Mouse (Mus musculus) liver, embryonic 14.5 days (tissue): ENCODE measurements at regions not wholly inside any gene's neighbourhood (a gene's known extent, or its start where the extent isn't known, plus 50 kb on each side); places are given as distances from the start of the nearest gene placed in this dataset.
A peak's percentile ranks its signal among the peaks of the same experiment; 100 is the strongest.

Source experiments
- ATAC-seq: fragments of 200-750 bp; cut with Nextera tagmentation; 2 replicates; pipeline ENCODE4 v1.8.0; 2017; ENCODE audit warnings: moderate number of reproducible peaks, mild to moderate bottlenecking, moderate library complexity; ENCODE audit not compliant: insufficient read depth
- DNase-seq, 3 experiments: peaks; one replicate each; pipeline ENCODE4 v3.0.0-alpha.2; 2012 to 2013; ENCODE audit warnings: low read depth in 3 of 3, low spot score in 3 of 3
- H3K27ac ChIP-seq: fragments of 300-500 bp; sonication (generic); 2 replicates; pipeline ENCODE4 v1.5.1; 2014; ENCODE audit warnings: moderate library complexity, mild to moderate bottlenecking, control low read depth, inconsistent platforms
- H3K27me3 ChIP-seq: fragments of 300-500 bp; sonication (generic); 2 replicates; pipeline ENCODE4 v1.6.1; 2014; ENCODE audit warnings: mild to moderate bottlenecking, low read length, moderate library complexity; ENCODE audit not compliant: control insufficient read depth, insufficient read depth
- H3K36me3 ChIP-seq: fragments of 300-500 bp; sonication (generic); replicated peaks from 2 replicates; pipeline ENCODE4 v1.6.1; 2014; ENCODE audit warnings: low read depth; ENCODE audit not compliant: control insufficient read depth, insufficient read depth
- H3K4me1 ChIP-seq, 2 experiments: fragments of 200-500 bp in 1 of 2; fragments of 300-500 bp in 1 of 2; sonication (generic) in 1 of 2; replicated peaks; 2 replicates each; pipeline ENCODE4 v1.6.1; 2012 to 2014; ENCODE audit warnings: antibody characterized with exemption in 1 of 2, inconsistent platforms in 1 of 2, low read length in 1 of 2; ENCODE audit not compliant: control insufficient read depth in 2 of 2, insufficient read depth in 2 of 2
- H3K4me2 ChIP-seq: fragments of 300-500 bp; sonication (generic); 2 replicates; pipeline ENCODE4 v1.6.1; 2014; ENCODE audit warnings: low read depth, mild to moderate bottlenecking, control low read depth, moderate library complexity
- H3K4me3 ChIP-seq, 2 experiments: fragments of 200-500 bp in 1 of 2; fragments of 300-500 bp in 1 of 2; sonication (generic) in 1 of 2; 2 replicates each; pipeline ENCODE4 v1.5.1; 2012 to 2014; ENCODE audit warnings: low read depth in 2 of 2, low read length in 2 of 2, mild to moderate bottlenecking in 2 of 2, control low read depth in 1 of 2, inconsistent platforms in 1 of 2, moderate library complexity in 1 of 2; ENCODE audit not compliant: insufficient read depth in 1 of 2
- H3K9ac ChIP-seq: fragments of 300-500 bp; sonication (generic); replicated peaks from 2 replicates; pipeline ENCODE4 v1.6.1; 2014; ENCODE audit warnings: mild to moderate bottlenecking, control low read depth, moderate library complexity
- H3K9me3 ChIP-seq: fragments of 300-500 bp; sonication (generic); 2 replicates; pipeline ENCODE4 v1.6.1; 2016; ENCODE audit warnings: low read length, mixed read lengths; ENCODE audit not compliant: control insufficient read depth
- CTCF ChIP-seq: IDR thresholded peaks from 2 replicates; pipeline ENCODE4 v1.5.1; 2016; ENCODE audit warnings: antibody characterized with exemption, low read depth, control low read depth
- EP300 ChIP-seq: IDR thresholded peaks from 2 replicates; pipeline ENCODE4 v1.6.1; 2016; ENCODE audit warnings: antibody characterized with exemption, low read depth
- WGBS: fragments of 180-500 bp; shearing (Covaris S2); extraction: QIAGEN DNeasy Blood & Tissue Kit; methylation state at CpG from one replicate; pipeline ENCODE4 v1.1.7; 2014; ENCODE audit not compliant: insufficient replicate concordance; 5-methylcytosine and 5-hydroxymethylcytosine counted together

DNA sequence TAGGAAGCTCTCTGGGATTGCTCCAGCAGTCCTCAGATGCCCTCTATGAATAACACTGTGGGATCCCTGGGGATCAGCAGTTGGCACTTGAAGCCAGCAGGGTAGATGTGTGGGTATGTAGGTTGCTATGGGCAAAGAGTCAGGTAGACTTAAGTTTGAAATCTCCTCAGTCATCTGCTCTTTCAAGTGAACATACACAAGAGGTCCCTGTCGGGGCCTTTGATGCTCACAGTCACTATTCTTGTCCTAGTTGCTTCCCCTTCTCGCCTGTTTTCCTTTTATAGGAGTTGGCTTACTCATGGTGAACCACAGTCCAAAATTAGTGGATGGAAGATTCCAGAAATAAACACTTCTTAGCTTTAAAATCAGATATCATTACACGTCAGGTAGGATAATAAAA lies 92.2 kb upstream of the Bod1 start:
- no peak for DNase-seq
- ATAC-seq = no peak
- Histone ChIP-seq H3K9me3 (no peaks in the 10 kb centered on the region), H3K27me3 (no peaks in the 10 kb centered on the region; the same call in 1 of the 2 replicates), H3K27ac (no peak overlapping the region), H3K4me2 (no peak overlapping the region), H3K9ac (no peak overlapping the region), H3K4me1 (peaks cover 15 to 22% of the 10 kb centered on the region in 2 experiments), H3K36me3 (no peaks in the 10 kb centered on the region), H3K4me3 (no peak overlapping the region)
- WGBS = 39% methylated on average over 3 of the region's 3 CpGs
- no peak for TF ChIP-seq CTCF
- TF ChIP-seq EP300 = no peak

DNA sequence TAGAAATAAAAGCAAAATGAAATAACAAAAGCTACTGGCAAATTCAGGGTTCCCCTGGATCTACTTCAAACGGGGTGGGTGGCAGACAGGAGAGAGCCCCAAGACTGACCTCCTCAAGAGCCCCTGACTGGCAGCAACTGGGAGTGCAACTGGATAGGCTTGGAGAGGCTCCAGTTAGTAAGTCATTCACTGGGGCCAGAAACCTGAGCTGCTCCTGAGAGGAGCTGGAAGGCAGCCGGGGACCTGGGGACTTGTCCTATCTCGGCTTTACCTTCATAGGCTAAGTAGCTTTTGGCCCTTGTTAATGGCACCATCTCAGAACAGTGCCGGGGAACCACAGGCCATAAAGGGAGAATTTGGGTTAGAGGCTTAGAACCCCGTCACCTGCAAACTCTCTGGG lies 94.6 kb upstream of the Bod1 start:
- TF ChIP-seq CTCF (no peak), EP300 (no peak)
- ATAC-seq = no peak

DNA sequence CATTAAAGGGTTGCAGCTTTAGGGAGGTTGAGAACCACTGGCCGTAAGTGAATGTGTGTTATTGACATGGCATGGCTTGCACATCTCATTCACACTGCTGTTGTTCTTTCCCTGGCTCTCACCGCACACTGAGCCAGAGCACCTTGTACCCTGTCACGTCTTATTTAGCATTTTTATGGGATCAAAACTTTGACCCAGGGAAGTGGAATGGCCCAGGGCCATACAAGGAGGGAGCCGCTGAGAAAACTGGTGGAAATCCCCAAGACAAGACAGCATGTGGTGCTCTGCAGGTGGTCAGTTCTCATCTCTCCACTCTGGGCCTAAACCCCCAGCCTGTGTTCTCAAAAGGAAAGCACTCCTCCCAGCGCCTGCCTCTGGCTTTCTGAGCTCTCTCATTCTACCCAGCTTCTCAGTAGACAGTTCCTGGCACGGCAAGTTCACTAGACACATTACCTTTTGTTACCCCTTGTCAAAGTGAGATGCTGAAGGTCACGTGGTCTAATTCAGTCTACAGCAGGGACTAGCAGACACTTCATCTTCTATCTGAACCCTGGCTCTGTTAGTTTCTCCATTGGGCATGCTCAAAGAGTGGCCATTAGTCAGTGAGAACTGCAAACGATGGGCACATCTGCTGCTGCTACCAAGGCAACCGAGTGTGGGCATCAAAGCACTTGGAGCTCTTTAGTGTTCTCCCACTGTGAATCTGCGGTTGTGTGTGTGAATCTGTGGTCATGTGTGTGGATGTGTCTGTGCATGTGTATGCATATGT lies 96.2 kb upstream of the Bod1 start:
- no peak overlapping the region for H3K4me2 ChIP-seq
- H3K27ac ChIP-seq = peak overlapping the region; percentile 97
- no peak overlapping the region for H3K4me3 ChIP-seq
- peaks cover 48 to 51% of the 10 kb centered on the region in 2 experiments for H3K4me1 ChIP-seq
- no peaks in the 10 kb centered on the region for H3K36me3 ChIP-seq
- H3K9me3 ChIP-seq = no peaks in the 10 kb centered on the region
- H3K27me3 ChIP-seq = no peaks in the 10 kb centered on the region
- WGBS = 78% methylated on average over 10 of the region's 10 CpGs
- H3K9ac ChIP-seq = no peak overlapping the region; the same call in 1 of the 2 replicates
- ATAC-seq = no peak
- no peak for TF ChIP-seq CTCF
- DNase-seq = no peak

More for the DNA sequence above, 94.6 kb upstream of the Bod1 start:
- no peak for DNase-seq
- no peak overlapping the region for H3K4me3 ChIP-seq
- H3K4me2 ChIP-seq = no peak overlapping the region
- no peaks in the 10 kb centered on the region for H3K9me3 ChIP-seq
- no peaks in the 10 kb centered on the region for H3K36me3 ChIP-seq
- no peaks in the 10 kb centered on the region for H3K27me3 ChIP-seq
- no peak overlapping the region for H3K27ac ChIP-seq
- H3K9ac ChIP-seq = no peak overlapping the region
- 83% methylated on average over 5 of the region's 5 CpGs for WGBS
- H3K4me1 ChIP-seq = peaks cover 36 to 42% of the 10 kb centered on the region in 2 experiments

- H3K4me3 ChIP-seq = no peak overlapping the region
- DNase-seq (peak; percentile 90 to 93 (median 91)), ATAC-seq (peak; percentile 98)
- H3K27ac ChIP-seq = peak overlapping the region; percentile 97
- no peaks in the 10 kb centered on the region for H3K36me3 ChIP-seq
- WGBS = 21% methylated on average over 4 of the region's 4 CpGs
- H3K27me3 ChIP-seq = no peaks in the 10 kb centered on the region
- peak overlapping the region; percentile 48 for H3K4me2 ChIP-seq
- H3K9ac ChIP-seq = peak overlapping the region; percentile 69
- H3K4me1 ChIP-seq = peaks cover 36 to 42% of the 10 kb centered on the region in 2 experiments
- H3K9me3 ChIP-seq = peaks cover 3% of the 10 kb centered on the region; the same call in 1 of the 2 replicates
- TF ChIP-seq EP300 (peak; percentile 99), CTCF (no peak)
Measured at GRCm38 (mm10) chr11:31769804-31770654, 98.3 kb upstream of the Bod1 start.

DNA sequence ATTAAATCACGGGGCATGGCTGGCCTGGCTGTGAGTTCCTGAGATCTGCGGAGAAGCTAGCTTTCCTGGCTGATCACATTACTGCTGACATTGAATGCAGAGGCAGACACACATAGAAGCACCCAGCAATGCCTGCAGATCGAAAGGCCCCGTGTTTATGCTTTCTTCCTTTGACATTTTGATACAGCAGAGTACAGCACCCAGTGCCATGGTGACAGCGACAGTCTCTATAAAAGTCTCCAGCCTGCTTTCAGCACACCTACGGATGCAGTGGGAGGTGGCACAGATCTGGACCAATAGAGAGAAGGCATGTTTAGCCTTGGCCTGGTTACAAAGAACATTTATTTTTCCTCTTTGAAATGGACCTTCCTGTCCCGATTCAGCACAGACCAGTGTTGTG lies 99.2 kb upstream of the Bod1 start:
- TF ChIP-seq EP300 (no peak), CTCF (no peak)
- 81% methylated on average over 7 of the region's 7 CpGs for WGBS
- no peak for DNase-seq
- H3K9me3 ChIP-seq = peaks cover 3% of the 10 kb centered on the region; the same call in 1 of the 2 replicates
- H3K27ac ChIP-seq = peak overlapping the region; percentile 97
- no peaks in the 10 kb centered on the region for H3K36me3 ChIP-seq
- ATAC-seq = no peak
- peak overlapping the region; percentile 69 for H3K9ac ChIP-seq
- H3K4me1 ChIP-seq = peaks cover 36 to 42% of the 10 kb centered on the region in 2 experiments
- H3K27me3 ChIP-seq = no peaks in the 10 kb centered on the region
- H3K4me3 ChIP-seq = no peak overlapping the region
- peak overlapping the region; percentile 47 for H3K4me2 ChIP-seq
